Mouse (Mus musculus) heart, postnatal 0 days (tissue): ENCODE measurements at regions not wholly inside any gene's neighbourhood (a gene's known extent, or its start where the extent isn't known, plus 50 kb on each side); places are given as distances from the start of the nearest gene placed in this dataset.
A peak's percentile ranks its signal among the peaks of the same experiment; 100 is the strongest.

ENCODE experiments used
- ATAC-seq: fragments of 200-750 bp; cut with Nextera tagmentation; 2 replicates; pipeline ENCODE4 v1.8.0; 2017; ENCODE audit warnings: low read depth, moderate number of reproducible peaks, moderate library complexity; ENCODE audit not compliant: insufficient read depth
- DNase-seq: peaks from one replicate; pipeline ENCODE4 v3.0.0-alpha.2; 2016; ENCODE audit warnings: low spot score
- H3K27ac ChIP-seq: fragments of 300-500 bp; sonication (generic); 2 replicates; pipeline ENCODE4 v1.5.1; 2014; ENCODE audit warnings: low read depth, mild to moderate bottlenecking
- H3K27me3 ChIP-seq: fragments of 300-500 bp; sonication (generic); 2 replicates; pipeline ENCODE4 v1.6.1; 2014; ENCODE audit warnings: low read length, mixed read lengths; ENCODE audit not compliant: control insufficient read depth, insufficient read depth
- H3K36me3 ChIP-seq: fragments of 300-500 bp; sonication (generic); replicated peaks from 2 replicates; pipeline ENCODE4 v1.6.1; 2014; ENCODE audit warnings: low read length, mixed read lengths; ENCODE audit not compliant: control insufficient read depth, insufficient read depth
- H3K4me1 ChIP-seq: fragments of 300-500 bp; sonication (generic); 2 replicates; pipeline ENCODE4 v1.6.1; 2014; ENCODE audit warnings: antibody characterized with exemption; ENCODE audit not compliant: control insufficient read depth, insufficient read depth
- H3K4me2 ChIP-seq: fragments of 300-500 bp; sonication (generic); 2 replicates; pipeline ENCODE4 v1.6.1; 2014; ENCODE audit warnings: low read depth, mild to moderate bottlenecking, low read length, moderate library complexity
- H3K4me3 ChIP-seq: fragments of 300-500 bp; sonication (generic); 2 replicates; pipeline ENCODE4 v1.5.1; 2014; ENCODE audit warnings: low read depth, low read length
- H3K9ac ChIP-seq: fragments of 300-500 bp; sonication (generic); replicated peaks from 2 replicates; pipeline ENCODE4 v1.6.1; 2014; ENCODE audit warnings: low read depth, low read length, mixed read lengths
- H3K9me3 ChIP-seq: fragments of 300-500 bp; sonication (generic); replicated peaks from 2 replicates; pipeline ENCODE4 v1.6.1; 2016; ENCODE audit warnings: low read length; ENCODE audit not compliant: control insufficient read depth
- CTCF ChIP-seq: IDR thresholded peaks from 2 replicates; pipeline ENCODE4 v1.5.1; 2016; ENCODE audit warnings: antibody characterized with exemption, control low read depth, low read depth
- EP300 ChIP-seq: IDR thresholded peaks from 2 replicates; pipeline ENCODE4 v1.6.1; 2016; ENCODE audit warnings: antibody characterized with exemption, low read depth
- WGBS: fragments of 180-500 bp; shearing (Covaris S2); extraction: QIAGEN DNeasy Blood & Tissue Kit; methylation state at CpG from one replicate; pipeline ENCODE4 v1.1.7; 2014; 5-methylcytosine and 5-hydroxymethylcytosine counted together

- Histone ChIP-seq H3K36me3 (no peaks in the 10 kb centered on the region), H3K27ac (no peak overlapping the region), H3K9ac (no peak overlapping the region), H3K9me3 (no peaks in the 10 kb centered on the region), H3K4me3 (no peak overlapping the region), H3K27me3 (no peaks in the 10 kb centered on the region), H3K4me1 (no peaks in the 10 kb centered on the region), H3K4me2 (no peak overlapping the region)
- WGBS = 70% methylated on average over 5 of the region's 5 CpGs
- DNase-seq = no peak
- TF ChIP-seq EP300 (no peak), CTCF (no peak)
- no peak for ATAC-seq
Measured at GRCm38 (mm10) chr6:94968683-94969082, 148.4 kb upstream of the Kbtbd8 start.

- DNase-seq = peak; percentile 89
Measured at GRCm38 (mm10) chr6:94966962-94967361, 150.1 kb upstream of the Kbtbd8 start.

GRCm38 (mm10) chr6:94963204-94963603 lies 153.8 kb upstream of the Kbtbd8 start:
- TF ChIP-seq EP300 (no peak), CTCF (no peak)
- ATAC-seq (no peak), DNase-seq (no peak)
- Histone ChIP-seq H3K36me3 (no peaks in the 10 kb centered on the region), H3K4me3 (no peak overlapping the region), H3K4me1 (peaks cover 10% of the 10 kb centered on the region; the same call in 1 of the 2 replicates), H3K27ac (no peak overlapping the region), H3K9ac (no peak overlapping the region), H3K9me3 (no peaks in the 10 kb centered on the region), H3K4me2 (no peak overlapping the region), H3K27me3 (no peaks in the 10 kb centered on the region)
- 60% methylated on average over 4 of the region's 4 CpGs for WGBS

More at GRCm38 (mm10) chr6:94966962-94967361, 150.1 kb upstream of the Kbtbd8 start:
- TF ChIP-seq EP300 (no peak), CTCF (peak; percentile 86)
- Histone ChIP-seq H3K4me1 (peaks cover 10% of the 10 kb centered on the region; the same call in 1 of the 2 replicates), H3K27ac (no peak overlapping the region), H3K4me3 (no peak overlapping the region), H3K9me3 (no peaks in the 10 kb centered on the region), H3K27me3 (no peaks in the 10 kb centered on the region), H3K36me3 (no peaks in the 10 kb centered on the region), H3K4me2 (no peak overlapping the region), H3K9ac (no peak overlapping the region)
- ATAC-seq = no peak
- WGBS = 6% methylated on average over 3 of the region's 3 CpGs

GRCm38 (mm10) chr6:94962411-94963087 lies 154.5 kb upstream of the Kbtbd8 start:
- Histone ChIP-seq H3K36me3 (no peaks in the 10 kb centered on the region), H3K27ac (0 out of 2 replicates have a peak overlapping the region, but pooled peaks have one; percentile 20), H3K27me3 (no peaks in the 10 kb centered on the region), H3K4me3 (no peak overlapping the region), H3K4me2 (no peak overlapping the region), H3K9me3 (no peaks in the 10 kb centered on the region), H3K9ac (no peak overlapping the region), H3K4me1 (peaks cover 10% of the 10 kb centered on the region; the same call in 1 of the 2 replicates)
- TF ChIP-seq EP300 (no peak), CTCF (no peak)
- DNase-seq (peak; percentile 14), ATAC-seq (peak; percentile 78)
- 24% methylated on average over 7 of the region's 7 CpGs for WGBS

- H3K27ac ChIP-seq = no peak overlapping the region
- no peak for ATAC-seq
- no peaks in the 10 kb centered on the region for H3K9me3 ChIP-seq
- no peak overlapping the region for H3K4me3 ChIP-seq
- WGBS = 71% methylated on average over 1 of the region's 1 CpGs
- DNase-seq = no peak
- no peaks in the 10 kb centered on the region for H3K36me3 ChIP-seq
- H3K4me2 ChIP-seq = no peak overlapping the region
- H3K27me3 ChIP-seq = no peaks in the 10 kb centered on the region
- no peak for TF ChIP-seq CTCF
- TF ChIP-seq EP300 = no peak
- peaks cover 10% of the 10 kb centered on the region; the same call in 1 of the 2 replicates for H3K4me1 ChIP-seq
- H3K9ac ChIP-seq = no peak overlapping the region
Measured at GRCm38 (mm10) chr6:94961821-94962220, 155.2 kb upstream of the Kbtbd8 start.

GRCm38 (mm10) chr6:94957990-94958389 lies 159.1 kb upstream of the Kbtbd8 start:
- WGBS = 75% methylated on average over 6 of the region's 6 CpGs
- Histone ChIP-seq H3K4me1 (peaks cover 11% of the 10 kb centered on the region; the same call in 1 of the 2 replicates), H3K4me2 (no peak overlapping the region), H3K36me3 (no peaks in the 10 kb centered on the region), H3K4me3 (no peak overlapping the region), H3K27ac (no peak overlapping the region), H3K9ac (no peak overlapping the region), H3K9me3 (no peaks in the 10 kb centered on the region), H3K27me3 (no peaks in the 10 kb centered on the region)
- DNase-seq = no peak
- no peak for ATAC-seq
- no peak for TF ChIP-seq CTCF
- TF ChIP-seq EP300 = no peak
